Mouse (Mus musculus): ENCODE measurements around the gene Nr1h2. TPM values are rescaled to one million over a fixed set of nuclear protein-coding genes. Genes with fewer than 3 reads are reported as not detected.

Nr1h2 gene
- polyA plus RNA-seq, 1 experiment from 2014 or later: 70.9 TPM

DNA sequence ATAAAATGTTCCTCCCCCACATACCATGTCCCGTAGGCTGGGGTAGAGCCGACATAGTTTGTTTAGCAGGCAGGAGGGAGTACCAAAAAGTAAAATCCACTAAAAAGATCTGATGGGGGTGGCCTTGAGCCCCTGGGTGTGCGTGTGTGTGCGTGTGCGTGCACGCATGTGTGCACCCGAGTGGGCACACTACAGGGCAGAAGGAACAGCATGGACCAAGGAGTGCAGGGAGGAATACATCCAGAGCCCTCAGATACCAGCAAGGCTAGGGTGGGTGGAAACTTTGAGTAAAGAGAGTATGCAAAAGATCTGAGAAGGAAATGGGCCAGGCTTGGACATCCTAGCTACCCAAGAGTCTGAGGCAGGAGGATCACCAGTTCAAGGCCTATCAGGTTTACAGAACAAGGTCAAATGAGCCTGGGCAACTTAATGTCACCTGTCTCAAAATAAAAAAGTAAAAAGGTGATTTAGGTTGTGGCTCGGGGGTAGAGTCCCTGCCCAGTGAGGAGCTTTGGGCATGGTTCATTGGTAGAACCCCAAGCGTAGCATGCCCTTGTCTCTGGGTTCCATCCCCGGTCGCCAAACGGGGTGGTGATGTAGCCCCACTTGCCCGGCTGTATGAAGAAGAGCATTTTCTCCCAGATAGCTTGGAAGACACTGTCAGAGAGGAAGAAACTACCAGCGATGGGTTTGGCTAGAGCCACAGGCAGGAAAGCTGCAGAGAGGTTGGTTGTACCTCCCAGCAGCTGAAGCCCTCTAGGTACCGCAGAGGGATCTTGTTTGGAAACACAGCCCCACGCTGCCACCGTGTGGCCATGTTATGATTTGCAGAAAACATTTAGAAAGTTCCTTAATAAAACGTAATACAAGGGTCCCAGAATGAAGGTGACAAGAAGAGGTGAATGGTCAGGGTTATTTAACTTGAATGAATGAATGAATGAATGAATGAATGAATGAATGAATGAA is 7.0 kb upstream of the Nr1h2 start:
- Histone ChIP-seq H3K27ac (no peak overlapping the region), H3K4me1 (replicated peaks) (no peaks in the 10 kb centered on the region), H3K9me3 (no peaks in the 10 kb centered on the region), H3K27me3 (peaks cover 18% of the 10 kb centered on the region; the same call in 1 of the 2 replicates), H3K4me2 (no peak overlapping the region), H3K4me3 (no peak overlapping the region), H3K36me3 (no peaks in the 10 kb centered on the region), H3K9ac (no peak overlapping the region)
- WGBS: 53% methylated on average over 18 of the region's 18 CpGs
- ATAC-seq (ENCODE audit: low FRiP score): peak; percentile 52; the same call in 1 of the 2 replicates

DNA sequence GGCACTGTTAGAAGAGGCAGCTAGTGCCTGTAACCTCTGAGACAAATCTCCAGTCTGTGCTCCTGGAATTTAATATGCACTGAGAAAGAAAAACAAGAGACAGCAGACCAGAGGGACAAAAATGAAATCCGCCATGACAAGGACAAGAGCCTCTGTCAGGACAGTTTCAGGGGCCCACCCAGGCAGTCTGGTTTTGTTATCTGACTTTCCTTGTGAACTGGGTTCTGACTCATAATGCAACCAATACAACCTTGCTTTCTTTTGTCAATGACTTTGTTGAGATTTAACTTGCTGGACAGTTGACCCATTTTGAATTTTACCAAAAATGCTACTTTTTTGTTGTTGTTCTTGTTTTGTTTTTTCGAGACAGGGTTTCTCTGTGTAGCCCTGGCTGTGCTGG is 3.9 kb upstream of the Nr1h2 start:
- Histone ChIP-seq H3K4me3 (no peak overlapping the region), H3K27me3 (peaks cover 24% of the 10 kb centered on the region; the same call in 1 of the 2 replicates), H3K27ac (no peak overlapping the region), H3K4me1 (replicated peaks) (peaks cover 12% of the 10 kb centered on the region), H3K9ac (no peak overlapping the region; the same call in 1 of the 2 replicates), H3K36me3 (no peaks in the 10 kb centered on the region), H3K4me2 (no peak overlapping the region), H3K9me3 (no peaks in the 10 kb centered on the region)
- WGBS: 73% methylated on average over 2 of the region's 2 CpGs
- ATAC-seq (ENCODE audit: low FRiP score): no peak

- peak overlapping the region; percentile 65 for H3K9ac ChIP-seq
- 1% methylated on average over 32 of the region's 32 CpGs for WGBS
- peaks cover 24% of the 10 kb centered on the region; the same call in 1 of the 2 replicates for H3K27me3 ChIP-seq
- no peaks in the 10 kb centered on the region for H3K9me3 ChIP-seq
- H3K4me2 ChIP-seq: peak overlapping the region; percentile 70
- H3K36me3 ChIP-seq: peaks cover 31% of the 10 kb centered on the region
- peak overlapping the region; percentile 91 for H3K27ac ChIP-seq
- H3K4me3 ChIP-seq: peak overlapping the region; percentile 71
- peaks cover 18% of the 10 kb centered on the region for H3K4me1 ChIP-seq (replicated peaks)
- peak; percentile 76 for ATAC-seq (ENCODE audit: low FRiP score)
Measured at GRCm38 (mm10) chr7:44553196-44553764, 471 bp downstream of the Nr1h2 start.

DNA sequence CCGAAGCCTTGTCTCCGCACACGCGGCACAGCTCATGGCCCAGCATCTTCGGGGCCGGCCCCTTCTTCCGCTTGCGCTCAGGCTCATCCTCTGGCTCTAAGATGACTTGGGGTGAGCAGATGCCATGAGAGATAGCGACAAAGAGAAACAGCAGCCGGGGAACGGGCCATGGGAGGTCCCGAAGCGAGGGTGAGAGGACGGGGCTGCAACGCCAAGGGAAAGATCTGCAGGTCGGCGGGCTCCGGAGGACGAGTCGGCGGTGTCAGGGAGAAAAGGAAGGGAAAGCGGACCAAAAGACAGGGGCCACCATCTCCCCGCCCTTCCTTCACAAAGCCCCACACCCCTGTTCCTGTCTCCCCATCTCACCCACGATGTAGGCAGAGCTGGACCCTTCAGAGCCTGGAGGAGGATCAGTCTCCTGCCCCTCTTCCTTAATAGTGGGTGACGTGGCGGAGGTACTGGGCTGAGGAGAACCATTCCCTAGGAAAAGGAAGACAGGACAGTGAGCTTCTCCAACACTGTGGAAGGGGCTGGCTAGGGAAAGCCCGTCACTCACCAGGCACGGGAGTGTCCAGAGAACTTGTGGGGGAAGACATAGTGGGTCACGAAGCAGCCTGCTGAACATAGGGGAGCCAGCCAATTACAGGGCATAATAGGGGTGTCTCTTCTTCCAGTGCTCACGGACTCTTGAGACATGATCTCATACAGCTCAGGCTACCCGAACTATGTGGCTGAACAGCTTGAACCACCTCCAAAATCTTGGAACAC is 1.4 kb downstream of the Nr1h2 start:
- peaks cover 21% of the 10 kb centered on the region; the same call in 1 of the 2 replicates for H3K27me3 ChIP-seq
- 89% methylated on average over 30 of the region's 31 CpGs for WGBS
- peaks cover 31% of the 10 kb centered on the region for H3K36me3 ChIP-seq
- peak; percentile 15 for ATAC-seq (ENCODE audit: low FRiP score)
- H3K9ac ChIP-seq: peak overlapping the region; percentile 65; the same call in 1 of the 2 replicates
- peak overlapping the region; percentile 70 for H3K4me2 ChIP-seq
- peak overlapping the region; percentile 71 for H3K4me3 ChIP-seq
- peaks cover 28% of the 10 kb centered on the region for H3K4me1 ChIP-seq (replicated peaks)
- 0 out of 2 replicates have a peak overlapping the region, but pooled peaks have one; percentile 91 for H3K27ac ChIP-seq
- no peaks in the 10 kb centered on the region for H3K9me3 ChIP-seq

DNA sequence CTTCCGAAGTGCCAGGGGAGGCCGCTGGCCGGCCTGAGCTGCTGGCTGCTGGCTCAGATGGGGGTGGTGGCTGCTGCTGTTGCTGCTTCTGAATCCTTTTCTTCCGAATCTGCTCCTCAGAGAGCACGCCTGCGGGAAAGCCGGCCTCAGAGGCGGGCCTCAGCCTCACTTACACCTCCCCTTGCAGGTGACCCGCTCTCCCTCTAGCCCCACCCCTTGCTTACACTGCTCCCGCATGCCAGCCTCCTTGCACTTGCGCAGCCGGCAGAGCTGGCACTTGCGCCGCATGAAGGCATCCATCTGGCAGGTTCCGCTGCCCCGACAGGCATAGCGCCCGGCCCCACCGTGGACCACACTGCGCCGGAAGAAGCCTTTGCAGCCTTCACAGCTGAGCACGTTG is 2.0 kb downstream of the Nr1h2 start:
- peaks cover 31% of the 10 kb centered on the region for H3K36me3 ChIP-seq
- H3K9me3 ChIP-seq: no peaks in the 10 kb centered on the region
- H3K4me2 ChIP-seq: no peak overlapping the region
- no peak overlapping the region for H3K4me3 ChIP-seq
- peaks cover 30% of the 10 kb centered on the region for H3K4me1 ChIP-seq (replicated peaks)
- peaks cover 15% of the 10 kb centered on the region; the same call in 1 of the 2 replicates for H3K27me3 ChIP-seq
- ATAC-seq (ENCODE audit: low FRiP score): no peak
- H3K9ac ChIP-seq: no peak overlapping the region
- WGBS: 83% methylated on average over 22 of the region's 22 CpGs
- H3K27ac ChIP-seq: no peak overlapping the region

DNA sequence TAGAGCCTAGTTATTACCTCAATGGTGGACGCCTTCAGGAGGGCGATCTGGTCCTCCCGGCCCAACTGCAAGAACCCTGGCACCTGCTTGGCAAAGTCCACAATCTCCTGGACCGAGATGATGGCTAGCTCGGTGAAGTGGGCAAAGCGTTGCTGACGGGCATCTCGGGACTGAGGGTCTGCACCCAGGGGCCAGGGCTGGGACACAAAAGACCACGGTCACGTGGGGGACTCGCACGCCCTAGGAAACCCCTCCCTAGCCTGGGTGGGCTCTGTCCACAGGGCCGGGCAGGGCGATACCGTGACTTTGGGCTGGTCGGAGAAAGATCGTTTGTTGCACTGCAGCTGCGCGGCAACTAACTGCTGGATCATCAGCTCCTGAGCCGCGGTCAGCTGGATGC is 2.5 kb downstream of the Nr1h2 start:
- H3K4me3 ChIP-seq: no peak overlapping the region
- no peak overlapping the region for H3K9ac ChIP-seq
- 94% methylated on average over 21 of the region's 21 CpGs for WGBS
- no peak overlapping the region for H3K4me2 ChIP-seq
- no peaks in the 10 kb centered on the region for H3K9me3 ChIP-seq
- no peak for ATAC-seq (ENCODE audit: low FRiP score)
- H3K4me1 ChIP-seq (replicated peaks): peaks cover 30% of the 10 kb centered on the region
- peaks cover 31% of the 10 kb centered on the region for H3K36me3 ChIP-seq
- peaks cover 10% of the 10 kb centered on the region; the same call in 1 of the 2 replicates for H3K27me3 ChIP-seq
- H3K27ac ChIP-seq: no peak overlapping the region

DNA sequence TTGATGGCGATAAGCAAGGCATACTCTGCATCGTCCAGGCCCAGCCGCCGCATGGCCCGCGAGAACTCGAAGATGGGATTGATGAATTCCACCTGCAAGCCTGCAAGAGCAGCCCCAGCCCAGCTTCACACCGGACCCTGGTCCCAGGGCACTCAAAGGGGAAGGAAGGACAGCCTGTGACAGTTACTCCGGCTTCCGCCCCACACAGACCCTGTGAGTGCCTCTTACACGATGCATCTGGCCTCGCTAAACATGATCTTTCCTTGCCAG is 3.4 kb downstream of the Nr1h2 start:
- no peak for ATAC-seq (ENCODE audit: low FRiP score)
- WGBS: 97% methylated on average over 12 of the region's 12 CpGs

GRCm38 (mm10) chr7:44549621-44550408 is 3.9 kb downstream of the Nr1h2 start:
- H3K4me3 ChIP-seq: no peak overlapping the region
- H3K27me3 ChIP-seq: no peaks in the 10 kb centered on the region
- H3K4me1 ChIP-seq (replicated peaks): peaks cover 30% of the 10 kb centered on the region
- no peaks in the 10 kb centered on the region for H3K9me3 ChIP-seq
- no peak overlapping the region for H3K27ac ChIP-seq
- ATAC-seq (ENCODE audit: low FRiP score): no peak
- H3K36me3 ChIP-seq: peaks cover 31% of the 10 kb centered on the region
- H3K4me2 ChIP-seq: no peak overlapping the region
- no peak overlapping the region for H3K9ac ChIP-seq
- WGBS: 97% methylated on average over 23 of the region's 23 CpGs

More for the DNA sequence above, 3.4 kb downstream of the Nr1h2 start:
- Histone ChIP-seq H3K27me3 (0 out of 2 replicates have a peak, but pooled peaks cover 2% of the 10 kb centered on the region), H3K27ac (no peak overlapping the region), H3K36me3 (peaks cover 31% of the 10 kb centered on the region), H3K4me1 (replicated peaks) (peaks cover 30% of the 10 kb centered on the region), H3K9ac (no peak overlapping the region), H3K4me2 (no peak overlapping the region), H3K4me3 (no peak overlapping the region), H3K9me3 (no peaks in the 10 kb centered on the region)

DNA sequence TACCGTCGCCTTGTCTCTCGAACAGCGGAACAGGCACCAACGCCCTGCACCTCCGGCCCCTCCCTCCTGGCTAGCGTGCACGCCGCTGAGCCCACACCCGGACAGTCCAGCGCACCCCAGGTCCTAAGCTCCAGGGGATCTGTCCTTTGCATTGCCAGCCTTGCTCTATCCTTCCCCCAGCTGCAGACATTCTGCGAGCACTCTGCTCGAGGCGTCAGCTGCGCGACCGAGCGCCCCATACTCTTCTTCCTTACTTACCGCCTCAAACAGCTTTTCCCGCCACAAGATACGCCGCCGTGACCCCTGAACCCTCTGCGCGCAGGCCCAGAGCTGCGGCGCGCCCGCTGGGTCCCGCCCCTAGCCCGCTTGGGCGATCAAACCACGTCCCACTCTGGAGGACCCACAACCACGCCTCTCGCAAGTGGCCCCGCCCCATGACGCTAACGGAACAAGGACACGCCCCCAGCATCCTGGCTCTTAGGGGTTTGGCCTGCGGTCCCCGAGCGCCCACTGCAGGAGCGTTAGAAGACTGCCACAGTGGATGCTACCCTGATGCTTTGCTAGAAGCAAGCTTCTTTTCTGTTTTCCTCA is 5.2 kb downstream of the Nr1h2 start, which contains the start of gene Pold1:
Pold1 (minus strand) TSS at position 353 of the 591 bp plus-strand sequence.
- ATAC-seq (ENCODE audit: low FRiP score): peak; percentile 89

DNA sequence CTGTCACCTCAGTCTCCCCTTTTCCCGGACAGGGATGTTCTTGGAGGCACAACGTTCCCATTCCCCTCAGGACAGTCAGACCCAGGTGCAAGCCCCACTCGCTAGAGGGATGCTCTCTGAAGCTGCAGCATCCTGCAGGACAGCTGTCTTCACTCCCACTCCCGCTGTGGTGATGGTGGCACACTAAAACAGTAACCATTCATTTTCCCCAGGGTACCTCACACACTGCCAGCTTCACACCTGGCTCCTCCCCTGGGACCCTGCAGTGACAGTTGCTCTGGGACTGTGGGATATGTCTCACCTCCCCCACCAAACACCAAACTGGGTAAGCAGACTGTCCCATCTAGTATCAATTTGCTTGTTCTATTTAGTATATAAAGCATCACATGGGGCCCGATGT is 6.0 kb downstream of the Nr1h2 start:
- Histone ChIP-seq H3K9me3 (no peaks in the 10 kb centered on the region), H3K36me3 (peaks cover 31% of the 10 kb centered on the region), H3K4me2 (peak overlapping the region; percentile 93), H3K9ac (peak overlapping the region; percentile 73), H3K27me3 (no peaks in the 10 kb centered on the region), H3K4me3 (peak overlapping the region; percentile 58), H3K27ac (no peak overlapping the region), H3K4me1 (replicated peaks) (peaks cover 18% of the 10 kb centered on the region)
- WGBS: 20% methylated on average over 5 of the region's 5 CpGs
- no peak for ATAC-seq (ENCODE audit: low FRiP score)

More for the DNA sequence above, 5.2 kb downstream of the Nr1h2 start, which contains the start of gene Pold1:
- WGBS: under 1% methylated on average over 43 of the region's 43 CpGs
- H3K27me3 ChIP-seq: no peaks in the 10 kb centered on the region
- peak within 1 kb of the TSS; percentile 58 for H3K4me3 ChIP-seq
- H3K27ac ChIP-seq: peak within 1 kb of the TSS; percentile 74
- H3K4me2 ChIP-seq: peak within 1 kb of the TSS; percentile 93
- no peaks in the 10 kb centered on the region for H3K9me3 ChIP-seq
- peaks cover 31% of the 10 kb centered on the region for H3K36me3 ChIP-seq
- H3K9ac ChIP-seq: peak within 1 kb of the TSS; percentile 73
- H3K4me1 ChIP-seq (replicated peaks): peaks cover 27% of the 10 kb centered on the region

DNA sequence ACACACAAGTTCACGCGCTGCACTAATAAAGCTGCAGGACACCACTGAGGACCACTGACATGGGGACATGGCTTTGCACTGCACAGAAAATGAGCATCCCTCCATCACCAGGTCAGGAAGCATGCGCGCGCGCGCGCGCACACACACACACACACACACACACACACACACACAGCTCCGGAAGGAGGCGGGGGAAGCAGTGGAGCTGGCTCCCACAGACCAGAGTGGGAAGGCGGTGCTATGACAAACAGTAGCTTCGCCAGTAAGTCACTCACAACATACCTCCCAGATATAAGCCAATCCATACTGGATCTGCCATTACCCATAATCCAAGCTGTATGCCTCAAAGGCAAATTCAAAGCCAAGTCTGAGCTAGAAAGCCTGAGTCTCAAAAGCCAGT is 6.7 kb downstream of the Nr1h2 start:
- no peaks in the 10 kb centered on the region for H3K27me3 ChIP-seq
- H3K27ac ChIP-seq: no peak overlapping the region
- no peaks in the 10 kb centered on the region for H3K9me3 ChIP-seq
- no peak for ATAC-seq (ENCODE audit: low FRiP score)
- H3K4me1 ChIP-seq (replicated peaks): peaks cover 13% of the 10 kb centered on the region
- H3K4me3 ChIP-seq: no peak overlapping the region
- peak overlapping the region; percentile 93; the same call in 1 of the 2 replicates for H3K4me2 ChIP-seq
- 99% methylated on average over 13 of the region's 13 CpGs for WGBS
- peak overlapping the region; percentile 73 for H3K9ac ChIP-seq
- H3K36me3 ChIP-seq: peaks cover 33% of the 10 kb centered on the region

Data from hindbrain, embryonic 13.5 days (tissue).